Mouse (Mus musculus) CH12.LX (cell line): Measurements from ENCODE around the gene Kat7. TPM values are rescaled to one million over a fixed set of nuclear protein-coding genes. Genes with fewer than 3 reads are reported as not detected.

Experiments used
- DNase-seq: peaks from one replicate; pipeline ENCODE4 v3.0.0-alpha.2; 2013; ENCODE audit errors: extremely low read depth
- H3K27ac ChIP-seq: 2 replicates; pipeline ENCODE4 v1.5.1; 2012; ENCODE audit warnings: low read depth, mild to moderate bottlenecking, control low read depth, moderate library complexity; ENCODE audit not compliant: insufficient read depth
- H3K27me3 ChIP-seq: replicated peaks from 2 replicates; pipeline ENCODE3; 2012; ENCODE audit warnings: inconsistent platforms
- H3K36me3 ChIP-seq, 2 experiments: replicated peaks in 1 of 2; 2 replicates each; pipeline versions ENCODE3 to v1.6.1; 2012; ENCODE audit warnings: inconsistent platforms in 1 of 2, low read length in 1 of 2, mild to moderate bottlenecking in 1 of 2, mixed read lengths in 1 of 2, moderate library complexity in 1 of 2; ENCODE audit not compliant: control insufficient read depth in 1 of 2, insufficient read depth in 1 of 2
- H3K4me1 ChIP-seq, 2 experiments: 2 replicates each; pipeline ENCODE4 v1.6.1; 2012; ENCODE audit warnings: inconsistent platforms in 1 of 2, moderate library complexity in 1 of 2; ENCODE audit not compliant: insufficient read depth in 2 of 2, control insufficient read depth in 1 of 2
- H3K4me2 ChIP-seq: 2 replicates; pipeline ENCODE4 v1.6.1; 2012; ENCODE audit warnings: low read depth, mild to moderate bottlenecking, control low read depth; ENCODE audit not compliant: poor library complexity, insufficient read depth, severe bottlenecking
- H3K4me3 ChIP-seq, 3 experiments: fragments of 150-350 bp in 1 of 3; sonication (generic) in 1 of 3; replicated peaks in 1 of 3; 2 replicates each; pipeline versions ENCODE3 to v1.5.1; 2011 to 2012; ENCODE audit warnings: low read depth in 2 of 3, low read length in 2 of 3, mild to moderate bottlenecking in 2 of 3, moderate library complexity in 2 of 3, control low read depth in 1 of 3, improper control_type of control experiment in 1 of 3, inconsistent platforms in 1 of 3, mixed read lengths in 1 of 3; ENCODE audit not compliant: poor library complexity in 1 of 3
- H3K79me2 ChIP-seq: replicated peaks from 2 replicates; pipeline ENCODE4 v1.6.1; 2012; ENCODE audit warnings: mild to moderate bottlenecking, moderate library complexity; ENCODE audit not compliant: control insufficient read depth, poor library complexity, insufficient read depth, severe bottlenecking; ENCODE audit errors: extremely low read depth
- H3K9ac ChIP-seq: 2 replicates; pipeline ENCODE4 v1.6.1; 2012; ENCODE audit warnings: low read depth, mild to moderate bottlenecking, control low read depth, moderate library complexity; ENCODE audit not compliant: insufficient read depth
- H3K9me3 ChIP-seq: replicated peaks from 2 replicates; pipeline ENCODE3; 2012; ENCODE audit warnings: low read length, inconsistent platforms, mixed read lengths
- BHLHE40 ChIP-seq: IDR thresholded peaks from 2 replicates; pipeline ENCODE4 v1.6.1; 2011; ENCODE audit warnings: mild to moderate bottlenecking, low read depth, low read length, improper control_type of control experiment
- CHD1 ChIP-seq: IDR thresholded peaks from 2 replicates; pipeline ENCODE4 v1.6.1; 2012; ENCODE audit warnings: low read depth, low read length, improper control_type of control experiment, inconsistent platforms
- CHD2 ChIP-seq: IDR thresholded peaks from 2 replicates; pipeline ENCODE4 v1.6.1; 2011; ENCODE audit warnings: low read length, improper control_type of control experiment
- CTCF ChIP-seq, 2 experiments: IDR thresholded peaks in 1 of 2; conservative IDR thresholded peaks in 1 of 2; 2 replicates each; pipeline ENCODE4 v1.5.1; 2011 to 2012; ENCODE audit warnings: low read depth in 2 of 2, low read length in 2 of 2, improper control_type of control experiment in 1 of 2, inconsistent platforms in 1 of 2, mild to moderate bottlenecking in 1 of 2, moderate library complexity in 1 of 2
- E2F4 ChIP-seq: IDR thresholded peaks from 2 replicates; pipeline ENCODE4 v1.6.1; 2011; ENCODE audit warnings: low read depth, low read length, improper control_type of control experiment; ENCODE audit not compliant: insufficient replicate concordance
- ELF1 ChIP-seq: IDR thresholded peaks from 2 replicates; pipeline ENCODE4 v1.6.1; 2014; ENCODE audit warnings: low read depth, mild to moderate bottlenecking, inconsistent platforms, low read length, improper control_type of control experiment
- EP300 ChIP-seq: IDR thresholded peaks from 2 replicates; pipeline ENCODE4 v1.6.1; 2011; ENCODE audit warnings: low read length, improper control_type of control experiment
- ETS1 ChIP-seq: conservative IDR thresholded peaks from 2 replicates; pipeline ENCODE4 v1.6.1; 2012; ENCODE audit warnings: low read depth, mild to moderate bottlenecking, inconsistent platforms, low read length, improper control_type of control experiment, moderate library complexity
- GABPA ChIP-seq: IDR thresholded peaks from 2 replicates; pipeline ENCODE4 v1.6.1; 2012; ENCODE audit warnings: low read depth, low read length, improper control_type of control experiment, inconsistent platforms; ENCODE audit not compliant: insufficient replicate concordance
- HCFC1 ChIP-seq: IDR thresholded peaks from 2 replicates; pipeline ENCODE4 v1.6.1; 2012; ENCODE audit warnings: low read depth, mild to moderate bottlenecking, inconsistent platforms, low read length, improper control_type of control experiment
- IRF4 ChIP-seq: IDR thresholded peaks from 2 replicates; pipeline ENCODE4 v1.6.1; 2014; ENCODE audit warnings: low read depth, mild to moderate bottlenecking, inconsistent platforms, low read length, improper control_type of control experiment
- JUN ChIP-seq: IDR thresholded peaks from 2 replicates; pipeline ENCODE4 v1.6.1; 2011; ENCODE audit warnings: low read depth, mild to moderate bottlenecking, low read length, improper control_type of control experiment, moderate library complexity; ENCODE audit not compliant: insufficient read depth
- JUND ChIP-seq: conservative IDR thresholded peaks from 2 replicates; pipeline ENCODE4 v1.6.1; 2011; ENCODE audit warnings: low read depth, low read length, improper control_type of control experiment
- MAFK ChIP-seq: IDR thresholded peaks from 2 replicates; pipeline ENCODE4 v1.6.1; 2011; ENCODE audit warnings: low read length, improper control_type of control experiment; ENCODE audit not compliant: insufficient replicate concordance
- MAX ChIP-seq: IDR thresholded peaks from 2 replicates; pipeline ENCODE4 v1.6.1; 2011; ENCODE audit warnings: low read length, improper control_type of control experiment
- MAZ ChIP-seq: IDR thresholded peaks from 2 replicates; pipeline ENCODE4 v1.6.1; 2012; ENCODE audit warnings: low read depth, mild to moderate bottlenecking, inconsistent platforms, low read length, improper control_type of control experiment, moderate library complexity
- MEF2A ChIP-seq: IDR thresholded peaks from 2 replicates; pipeline ENCODE4 v1.6.1; 2014; ENCODE audit warnings: low read depth, mild to moderate bottlenecking, inconsistent platforms, low read length, improper control_type of control experiment, borderline replicate concordance
- MYC ChIP-seq: IDR thresholded peaks from 2 replicates; pipeline ENCODE4 v1.6.1; 2011; ENCODE audit warnings: low read depth, mild to moderate bottlenecking, improper control_type of control experiment, low read length
- NELFE ChIP-seq: IDR thresholded peaks from 2 replicates; pipeline ENCODE4 v1.6.1; 2011; ENCODE audit warnings: low read depth, low read length, improper control_type of control experiment
- NRF1 ChIP-seq: IDR thresholded peaks from 2 replicates; pipeline ENCODE4 v1.6.1; 2014; ENCODE audit warnings: low read depth, mild to moderate bottlenecking, inconsistent platforms, low read length, improper control_type of control experiment, moderate library complexity
- POLR2A ChIP-seq: IDR thresholded peaks from 2 replicates; pipeline ENCODE4 v1.6.1; 2011; ENCODE audit warnings: low read depth, mild to moderate bottlenecking, improper control_type of control experiment, low read length
- POLR2AphosphoS2 ChIP-seq: IDR thresholded peaks from 2 replicates; pipeline ENCODE4 v1.6.1; 2011; ENCODE audit warnings: low read depth, low read length, improper control_type of control experiment
- SIN3A ChIP-seq: IDR thresholded peaks from 2 replicates; pipeline ENCODE4 v1.6.1; 2012; ENCODE audit warnings: low read length, improper control_type of control experiment, inconsistent platforms
- SMC3 ChIP-seq: IDR thresholded peaks from 2 replicates; pipeline ENCODE4 v1.6.1; 2011; ENCODE audit warnings: low read depth, low read length, improper control_type of control experiment
- TCF12 ChIP-seq: IDR thresholded peaks from 2 replicates; pipeline ENCODE4 v1.6.1; 2014; ENCODE audit warnings: low read depth, mild to moderate bottlenecking, inconsistent platforms, low read length, improper control_type of control experiment
- UBTF ChIP-seq: IDR thresholded peaks from 2 replicates; pipeline ENCODE4 v1.6.1; 2012; ENCODE audit warnings: low read depth, mild to moderate bottlenecking, inconsistent platforms, low read length, improper control_type of control experiment, moderate library complexity
- USF1 ChIP-seq: IDR thresholded peaks from 2 replicates; pipeline ENCODE4 v1.6.1; 2014; ENCODE audit warnings: low read depth, mild to moderate bottlenecking, inconsistent platforms, low read length, improper control_type of control experiment
- ZC3H11A ChIP-seq: IDR thresholded peaks from 2 replicates; pipeline ENCODE4 v1.6.1; 2012; ENCODE audit warnings: low read depth, mild to moderate bottlenecking, inconsistent platforms, low read length, improper control_type of control experiment
- ZNF384 ChIP-seq: IDR thresholded peaks from 2 replicates; pipeline ENCODE4 v1.6.1; 2012; ENCODE audit warnings: low read depth, low read length, improper control_type of control experiment, inconsistent platforms
- dilution Hi-C: fragments of 300-500 bp; cut with MboI; formaldehyde crosslinking; loops from 2 replicates; pipeline ENCODE4 v1.14.3; 2020; ENCODE audit warnings: low sequenced_read_pairs; ENCODE audit not compliant: extremely low pct_unique_long_range_greater_than_20kb, extremely low pct_ligation_motif_present
- in situ Hi-C: fragments of 300-500 bp; cut with MboI; formaldehyde crosslinking; loops from 3 replicates; pipeline ENCODE4 v1.14.3; 2019; ENCODE audit warnings: low sequenced_read_pairs, low pct_ligation_motif_present, low pct_unique_long_range_greater_than_20kb, mixed read lengths
- polyA plus RNA-seq: library from polyadenylated mRNA; unstranded; fragments of >175 nt; gene quantifications from 2 replicates; pipeline ENCODE4 v1.2.1, GENCODE M21; 2012; ENCODE audit warnings: low read depth; ENCODE audit not compliant: insufficient read length
- total RNA-seq, 2 experiments: library from RNA; depleted of rRNA; stranded (reverse); fragments of 300-350 nt in 1 of 2; fragments of >200 nt in 1 of 2; gene quantifications; 2 replicates each; pipeline ENCODE4 v1.2.3; 2012 to 2014

Kat7 gene
- total and polyA plus RNA-seq, 3 experiments, result 59.5 to 90.2 (median 66.7) TPM

GRCm38 (mm10) chr11:95261178-95261751, 48.8 kb downstream of the Kat7 start, which contains the start of gene Tac4:
Gene Tac4, plus strand, starts transcription at chr11:95261529.
- TF ChIP-seq POLR2AphosphoS2 (no peak), ELF1 (peak; percentile 72), EP300 (no peak)
- peaks cover 12 to 35% of the 10 kb centered on the region in 2 experiments for H3K4me1 ChIP-seq
- peaks cover 19% of the 10 kb centered on the region for H3K27me3 ChIP-seq
- no peaks in the 10 kb centered on the region for H3K79me2 ChIP-seq
- peaks cover 15 to 18% of the 10 kb centered on the region in 2 experiments for H3K36me3 ChIP-seq
- H3K27ac ChIP-seq, result no peak within 1 kb of the TSS
- no peak within 1 kb of the TSS for H3K4me2 ChIP-seq
- no peak within 1 kb of the TSS for H3K9ac ChIP-seq
- DNase-seq, result peak; percentile 31
- no peaks in the 10 kb centered on the region for H3K9me3 ChIP-seq
- H3K4me3 ChIP-seq, result no peak within 1 kb of the TSS
- in situ Hi-C loops (loop anchor here (5.0 kb wide), 2 partner anchors 36 to 261 kb away; no protein-coding TSS in a partner anchor), dilution Hi-C loops (no loop called here)

GRCm38 (mm10) chr11:95259088-95259849, 50.8 kb downstream of the Kat7 start:
- Histone ChIP-seq H3K9me3 (no peaks in the 10 kb centered on the region), H3K4me3 (peak overlapping the region; percentile 61 to 68 (median 68)), H3K79me2 (no peaks in the 10 kb centered on the region), H3K27me3 (peaks cover 39% of the 10 kb centered on the region), H3K4me2 (peak overlapping the region; percentile 67), H3K9ac (peak overlapping the region; percentile 91), H3K36me3 (no peaks in the 10 kb centered on the region), H3K4me1 (peaks cover 10 to 26% of the 10 kb centered on the region in 2 experiments), H3K27ac (peak overlapping the region; percentile 30; the same call in 1 of the 2 replicates)
- in situ Hi-C loops, result no loop called here
- peak; percentile 88 for DNase-seq
- dilution Hi-C loops, result no loop called here
- peak; percentile 67 for TF ChIP-seq SIN3A
- peak; percentile 69 for TF ChIP-seq MAX
- peak; percentile 49 for TF ChIP-seq CHD2
- peak; percentile 78 for TF ChIP-seq IRF4
- peak; percentile 5; the same call in 1 of the 2 replicates for TF ChIP-seq ETS1
- peak; percentile 71 for TF ChIP-seq MEF2A
- TF ChIP-seq CTCF (conservative IDR thresholded peaks at IDR 0.05 in 1 of 2, IDR thresholded peaks at IDR 0.05 in 1 of 2; ENCODE audit: low read depth in 2 of 2, low read length in 2 of 2), result peak; percentile 86 to 100
- TF ChIP-seq MAZ, result peak; percentile 75
- peak; percentile 91 for TF ChIP-seq MYC
- peak; percentile 44 for TF ChIP-seq ELF1
- TF ChIP-seq SMC3, result peak; percentile 87
- peak; percentile 98 for TF ChIP-seq NELFE
- no peak for TF ChIP-seq E2F4
- TF ChIP-seq ZNF384, result 0 out of 2 replicates have a peak, but pooled peaks have one; percentile 38
- TF ChIP-seq TCF12, result peak; percentile 84
- TF ChIP-seq USF1, result peak; percentile 35
- TF ChIP-seq JUN, result no peak
- peak; percentile 18; the same call in 1 of the 2 replicates for TF ChIP-seq ZC3H11A
- TF ChIP-seq CHD1, result 0 out of 2 replicates have a peak, but pooled peaks have one; percentile 37
- TF ChIP-seq GABPA, result no peak; the same call in 1 of the 2 replicates
- TF ChIP-seq UBTF, result peak; percentile 81; the same call in 1 of the 2 replicates
- TF ChIP-seq MAFK, result no peak
- TF ChIP-seq EP300, result peak; percentile 32; the same call in 1 of the 2 replicates
- TF ChIP-seq POLR2A, result peak; percentile 88
- no peak for TF ChIP-seq JUND
- TF ChIP-seq NRF1, result peak; percentile 60
- TF ChIP-seq HCFC1, result peak; percentile 72
- TF ChIP-seq BHLHE40, result peak; percentile 95
